Mouse (Mus musculus) embryonic facial prominence, embryonic 11.5 days (tissue): ENCODE measurements around the gene Fxyd2. TPM values are rescaled to one million over a fixed set of nuclear protein-coding genes. Genes with fewer than 3 reads are reported as not detected.

ENCODE experiments used
- ATAC-seq: fragments of 200-750 bp; cut with Nextera tagmentation; replicated peaks from 2 replicates; pipeline ENCODE4 v1.8.0; 2017; ENCODE audit warnings: low read depth; ENCODE audit not compliant: insufficient number of reproducible peaks, low FRiP score, low TSS enrichment
- DNase-seq: peaks from one replicate; pipeline ENCODE4 v3.0.0-alpha.2; 2015; ENCODE audit warnings: low spot score
- H3K27ac ChIP-seq: fragments of 300-500 bp; sonication (generic); replicated peaks from 2 replicates; pipeline ENCODE4 v1.5.1; 2014; ENCODE audit warnings: mild to moderate bottlenecking, low read depth, low read length, control low read depth
- H3K27me3 ChIP-seq: fragments of 300-500 bp; sonication (generic); 2 replicates; pipeline ENCODE4 v1.6.1; 2014; ENCODE audit warnings: mild to moderate bottlenecking, low read length, moderate library complexity, mixed read lengths; ENCODE audit not compliant: control insufficient read depth, insufficient read depth
- H3K36me3 ChIP-seq: fragments of 300-500 bp; sonication (generic); replicated peaks from 2 replicates; pipeline ENCODE4 v1.6.1; 2014; ENCODE audit warnings: low read depth, mild to moderate bottlenecking, low read length, moderate library complexity, mixed read lengths; ENCODE audit not compliant: control insufficient read depth, insufficient read depth
- H3K4me1 ChIP-seq: fragments of 300-500 bp; sonication (generic); 2 replicates; pipeline ENCODE4 v1.6.1; 2014; ENCODE audit warnings: low read length, mixed read lengths; ENCODE audit not compliant: control insufficient read depth, insufficient read depth
- H3K4me2 ChIP-seq: fragments of 300-500 bp; sonication (generic); 2 replicates; pipeline ENCODE4 v1.6.1; 2014; ENCODE audit warnings: low read depth, mild to moderate bottlenecking, control low read depth, low read length, moderate library complexity
- H3K4me3 ChIP-seq: fragments of 300-500 bp; sonication (generic); 2 replicates; pipeline ENCODE4 v1.5.1; 2014; ENCODE audit warnings: low read depth, low read length, control low read depth
- H3K9ac ChIP-seq: fragments of 300-500 bp; sonication (generic); replicated peaks from 2 replicates; pipeline ENCODE4 v1.6.1; 2014; ENCODE audit warnings: mild to moderate bottlenecking, control low read depth, low read length
- H3K9me3 ChIP-seq: fragments of 300-500 bp; sonication (generic); replicated peaks from 2 replicates; pipeline ENCODE4 v1.6.1; 2016; ENCODE audit warnings: mild to moderate bottlenecking, low read length, inconsistent platforms, mixed read lengths; ENCODE audit not compliant: control insufficient read depth
- WGBS: fragments of 180-500 bp; shearing (Covaris S2); extraction: QIAGEN DNeasy Blood & Tissue Kit; methylation state at CpG from one replicate; pipeline ENCODE4 v1.1.7; 2014; 5-methylcytosine and 5-hydroxymethylcytosine counted together
- polyA plus RNA-seq: library from polyadenylated mRNA; unstranded; fragments of >200 nt; fragmentation: Nextera tagmentation; extraction: Ambion mirVana; gene quantifications from 2 replicates; pipeline ENCODE4 v1.2.1, GENCODE M21; 2014

Fxyd2 gene
- 1.7 and 1.9 TPM in 2 replicates for polyA plus RNA-seq

DNA sequence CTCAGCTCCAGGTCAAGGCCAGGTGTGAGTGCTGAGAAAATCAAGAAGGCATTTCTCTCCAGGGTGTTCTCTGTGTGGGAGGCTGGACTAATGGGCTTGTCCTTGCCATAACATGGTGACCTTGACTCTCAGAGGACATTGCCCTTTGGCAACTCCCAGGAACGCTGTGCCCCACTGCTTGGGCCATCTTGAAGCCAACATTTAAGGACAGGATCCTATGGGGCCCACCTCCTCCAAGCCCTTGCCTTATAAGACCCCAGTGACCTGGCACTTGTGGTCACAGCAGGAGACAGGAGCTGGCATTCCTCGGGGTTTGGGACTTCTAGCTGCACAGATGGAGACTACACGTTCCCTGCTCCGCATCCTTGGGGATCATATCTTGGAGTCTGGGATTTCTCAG, at the start of gene Fxyd2:
TSS of gene Fxyd2 (plus strand) at position 236 of the 400 bp plus-strand sequence.
- no peaks in the 10 kb centered on the region for H3K27me3 ChIP-seq
- ATAC-seq (no peak), DNase-seq (no peak)
- WGBS: 72% methylated on average over 4 of the region's 4 CpGs
- no peak within 1 kb of the TSS for H3K27ac ChIP-seq
- H3K9me3 ChIP-seq: no peaks in the 10 kb centered on the region
- no peak within 1 kb of the TSS for H3K4me3 ChIP-seq
- no peaks in the 10 kb centered on the region for H3K4me1 ChIP-seq
- H3K9ac ChIP-seq: no peak within 1 kb of the TSS
- no peak within 1 kb of the TSS for H3K4me2 ChIP-seq
- H3K36me3 ChIP-seq: no peaks in the 10 kb centered on the region

DNA sequence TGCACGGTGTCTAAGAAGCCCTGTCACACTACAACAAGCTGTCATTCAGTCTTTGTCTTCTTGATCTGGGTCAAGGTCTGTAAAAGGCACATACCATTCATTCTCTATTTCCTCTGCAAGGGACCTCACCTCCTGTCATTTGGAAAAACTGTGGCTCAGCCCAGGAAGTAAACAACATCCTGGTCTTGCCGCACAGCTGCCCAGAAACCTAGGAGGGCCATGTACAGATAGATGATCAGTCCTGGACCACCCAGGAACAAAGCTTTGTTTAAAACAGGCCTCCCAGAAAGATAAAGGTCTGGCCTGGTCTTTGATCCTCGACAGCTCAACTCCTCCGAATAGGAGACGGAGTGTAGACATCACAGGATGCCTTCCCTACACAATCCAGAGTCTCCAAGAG, 49.6 kb upstream of the Fxyd2 start:
- ATAC-seq (no peak), DNase-seq (no peak)
- Histone ChIP-seq H3K27me3 (no peaks in the 10 kb centered on the region), H3K9me3 (no peaks in the 10 kb centered on the region), H3K36me3 (no peaks in the 10 kb centered on the region), H3K27ac (no peak overlapping the region), H3K4me3 (no peak overlapping the region), H3K4me1 (no peaks in the 10 kb centered on the region), H3K9ac (no peak overlapping the region), H3K4me2 (no peak overlapping the region)
- WGBS: 47% methylated on average over 5 of the region's 5 CpGs

DNA sequence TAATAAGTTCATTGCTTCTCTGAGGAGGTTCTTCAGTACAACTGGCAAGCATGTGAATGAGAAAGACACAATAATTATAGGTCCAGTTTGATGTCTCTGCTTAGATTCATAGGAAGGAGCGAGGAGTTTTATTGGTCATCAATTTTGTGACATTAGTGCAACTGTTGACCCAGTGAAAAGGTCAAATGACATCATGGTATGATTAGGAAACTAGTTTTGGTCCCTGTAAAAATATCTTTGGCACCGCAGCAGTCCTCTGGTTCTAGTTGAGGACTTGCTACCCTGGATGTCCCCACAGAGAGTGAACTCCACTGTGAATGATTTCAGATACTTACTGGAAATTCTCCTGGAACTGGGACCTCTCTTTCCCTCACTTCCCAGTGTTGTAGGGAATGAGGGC, 44.3 kb upstream of the Fxyd2 start:
- Histone ChIP-seq H3K36me3 (no peaks in the 10 kb centered on the region), H3K9me3 (no peaks in the 10 kb centered on the region), H3K9ac (no peak overlapping the region), H3K4me1 (no peaks in the 10 kb centered on the region), H3K27me3 (no peaks in the 10 kb centered on the region), H3K27ac (no peak overlapping the region), H3K4me2 (no peak overlapping the region), H3K4me3 (no peak overlapping the region)
- ATAC-seq: no peak
- 71% methylated on average over 2 of the region's 2 CpGs for WGBS
- DNase-seq: no peak

DNA sequence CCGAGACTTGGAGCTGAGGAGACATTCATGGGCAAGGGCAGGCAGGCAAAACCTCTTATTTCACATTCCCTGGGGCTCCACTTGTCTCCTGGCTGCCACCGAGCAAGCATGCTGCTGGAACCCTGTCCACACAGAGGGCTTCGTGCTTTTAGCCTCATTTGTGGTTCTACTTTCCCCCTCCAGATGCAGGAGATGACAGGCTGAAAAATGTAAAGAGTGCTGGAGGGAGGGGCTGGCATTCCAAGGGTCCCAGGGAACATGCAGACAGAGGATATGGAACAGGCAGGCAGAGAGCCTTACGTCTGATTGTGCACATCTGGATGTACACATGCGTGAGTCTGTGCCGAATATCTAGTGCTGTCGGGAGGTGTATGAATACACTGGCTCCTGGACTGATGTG, 41.1 kb upstream of the Fxyd2 start:
- ATAC-seq: no peak
- Histone ChIP-seq H3K4me1 (no peaks in the 10 kb centered on the region), H3K9me3 (no peaks in the 10 kb centered on the region), H3K4me3 (no peak overlapping the region), H3K4me2 (no peak overlapping the region), H3K27me3 (no peaks in the 10 kb centered on the region), H3K27ac (no peak overlapping the region), H3K9ac (no peak overlapping the region), H3K36me3 (no peaks in the 10 kb centered on the region)
- DNase-seq: no peak
- 62% methylated on average over 7 of the region's 7 CpGs for WGBS

DNA sequence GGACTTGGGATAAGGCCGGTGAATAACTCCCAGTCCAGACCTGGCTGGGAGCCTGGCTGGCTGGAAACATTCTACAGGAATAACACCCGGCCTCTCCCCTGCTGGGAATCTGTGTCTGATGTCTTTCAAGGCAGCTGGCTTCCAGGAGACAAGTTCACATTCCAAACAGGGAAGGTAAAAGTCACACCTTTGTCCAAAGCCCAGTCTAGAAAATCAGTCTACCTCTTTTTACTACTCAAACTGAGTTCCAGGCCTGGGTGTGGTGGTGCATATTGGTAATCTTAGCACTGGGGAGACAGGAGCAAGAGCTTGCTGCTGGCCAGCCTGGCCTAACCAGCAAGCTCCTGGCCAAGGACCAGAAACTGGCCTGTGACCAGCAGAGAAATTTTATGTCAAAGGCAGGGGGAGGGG, 37.4 kb upstream of the Fxyd2 start:
- no peaks in the 10 kb centered on the region for H3K27me3 ChIP-seq
- no peaks in the 10 kb centered on the region for H3K9me3 ChIP-seq
- H3K27ac ChIP-seq: no peak overlapping the region
- no peaks in the 10 kb centered on the region for H3K4me1 ChIP-seq
- WGBS: 47% methylated on average over 2 of the region's 2 CpGs
- no peak overlapping the region for H3K4me3 ChIP-seq
- H3K36me3 ChIP-seq: no peaks in the 10 kb centered on the region
- H3K9ac ChIP-seq: no peak overlapping the region
- H3K4me2 ChIP-seq: no peak overlapping the region
- DNase-seq (no peak), ATAC-seq (no peak)

DNA sequence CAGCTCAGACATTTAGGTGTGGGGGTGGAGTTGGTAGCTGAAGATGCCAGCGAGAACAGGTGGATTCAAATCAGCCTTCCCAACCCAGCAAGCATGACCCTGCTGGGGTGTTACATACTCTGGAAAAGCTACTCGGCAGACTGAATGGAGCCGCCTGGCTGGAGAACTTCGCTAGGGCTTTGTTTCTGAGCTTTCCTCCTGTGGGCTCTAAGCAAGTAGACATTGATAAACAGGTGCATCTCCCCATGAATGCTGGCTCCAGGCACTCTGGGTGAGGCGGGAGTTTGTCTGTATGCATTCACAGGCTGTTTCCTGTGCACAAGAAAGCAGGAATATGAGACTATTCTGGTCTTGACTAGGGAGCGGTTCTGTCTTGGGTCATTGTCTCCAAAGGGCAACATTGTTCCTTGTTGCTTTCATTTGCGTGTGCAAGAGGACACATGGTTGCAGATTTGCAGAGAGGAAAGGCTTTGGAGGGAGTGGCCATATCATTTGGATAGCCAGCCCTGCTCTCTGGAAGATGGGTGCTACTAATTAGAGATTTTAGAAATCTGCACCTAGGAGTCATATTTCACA, 35.7 kb upstream of the Fxyd2 start:
- Histone ChIP-seq H3K27ac (no peak overlapping the region), H3K4me1 (no peaks in the 10 kb centered on the region), H3K9ac (no peak overlapping the region), H3K27me3 (no peaks in the 10 kb centered on the region), H3K4me3 (no peak overlapping the region), H3K9me3 (no peaks in the 10 kb centered on the region), H3K36me3 (no peaks in the 10 kb centered on the region), H3K4me2 (no peak overlapping the region)
- WGBS: 65% methylated on average over 7 of the region's 7 CpGs
- ATAC-seq (no peak), DNase-seq (no peak)

DNA sequence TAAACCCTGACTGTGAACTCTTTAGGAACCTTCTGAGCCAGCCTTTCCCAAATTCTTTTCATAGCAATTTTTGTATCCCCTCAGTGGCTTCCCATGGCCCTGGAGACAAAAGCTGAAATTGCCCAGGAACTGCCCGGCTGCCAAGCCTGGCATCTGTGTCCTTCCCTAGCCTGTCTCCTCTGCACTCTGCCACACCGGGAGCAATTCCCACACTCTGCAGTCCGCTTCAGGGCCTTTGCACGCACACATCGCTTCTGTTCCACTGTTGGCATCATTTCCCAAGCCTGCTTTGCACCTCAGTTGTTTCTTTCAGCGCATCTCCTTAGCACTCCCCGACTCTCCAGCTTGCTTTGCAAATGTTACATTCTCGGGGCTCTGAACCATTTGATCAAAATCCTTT, 31.8 kb upstream of the Fxyd2 start:
- no peak overlapping the region for H3K4me2 ChIP-seq

DNA sequence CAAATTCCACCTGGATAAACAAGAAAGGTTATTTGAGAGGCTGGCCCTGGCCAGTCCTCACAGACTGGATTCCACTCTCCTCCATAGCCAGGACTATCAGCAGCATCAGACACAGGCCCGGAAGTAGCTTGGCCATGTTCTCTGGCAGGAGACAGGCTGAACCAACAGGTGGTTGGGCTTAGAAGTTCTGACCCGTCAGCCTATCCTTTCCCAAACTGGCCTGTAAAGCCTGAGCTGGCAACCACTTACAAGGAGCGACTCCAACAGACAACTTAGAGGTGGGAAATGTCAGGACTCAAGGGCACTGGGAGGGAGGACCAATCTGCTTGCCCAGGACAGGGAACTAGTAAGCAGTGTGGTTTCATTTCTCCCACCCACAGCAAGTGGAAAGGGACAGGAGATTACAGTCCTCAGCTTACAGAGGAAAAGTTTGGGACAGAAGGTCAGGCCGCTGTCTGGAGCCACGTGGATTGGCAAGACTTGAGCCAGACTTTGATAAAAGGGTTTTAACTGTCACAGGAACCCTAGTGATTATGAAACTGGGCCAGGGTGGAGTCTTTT, 31.0 kb upstream of the Fxyd2 start:
- Histone ChIP-seq H3K4me3 (no peak overlapping the region), H3K27me3 (no peaks in the 10 kb centered on the region), H3K4me2 (no peak overlapping the region; the same call in 1 of the 2 replicates), H3K27ac (no peak overlapping the region), H3K4me1 (no peaks in the 10 kb centered on the region; the same call in 1 of the 2 replicates), H3K9ac (no peak overlapping the region), H3K36me3 (no peaks in the 10 kb centered on the region), H3K9me3 (no peaks in the 10 kb centered on the region)
- DNase-seq: peak; percentile 32
- no peak for ATAC-seq
- WGBS: 62% methylated on average over 5 of the region's 5 CpGs

More for the DNA sequence above, 31.8 kb upstream of the Fxyd2 start:
- WGBS: 71% methylated on average over 8 of the region's 8 CpGs
- Histone ChIP-seq H3K27me3 (no peaks in the 10 kb centered on the region), H3K4me3 (no peak overlapping the region), H3K9me3 (no peaks in the 10 kb centered on the region), H3K27ac (no peak overlapping the region), H3K4me1 (no peaks in the 10 kb centered on the region; the same call in 1 of the 2 replicates), H3K9ac (no peak overlapping the region), H3K36me3 (no peaks in the 10 kb centered on the region)
- no peak for ATAC-seq
- DNase-seq: no peak
